Mouse (Mus musculus): ENCODE data around the gene Gpatch4.

DNA sequence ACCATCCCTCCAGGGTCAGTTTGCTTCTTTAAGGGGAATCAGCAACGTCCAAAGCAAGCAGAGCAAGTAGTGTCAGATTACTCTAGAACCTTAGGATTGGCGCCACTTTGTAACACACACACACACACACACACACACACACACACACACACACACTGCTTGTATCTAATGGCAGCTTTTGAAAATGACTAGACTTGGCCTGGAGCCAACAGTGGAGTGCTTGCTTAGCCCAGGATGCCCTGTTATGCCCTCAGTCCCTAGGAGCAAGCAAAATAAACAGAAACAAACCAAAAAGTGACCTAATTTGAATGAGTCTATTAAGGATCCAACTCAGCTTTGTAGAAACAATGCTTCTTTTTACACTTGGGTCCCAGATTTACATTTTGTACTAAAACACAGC, 25.5 kb downstream of the Gpatch4 start:
- TF ChIP-seq CTCF (IDR thresholded peaks at IDR 0.05; ENCODE audit: low read depth) (no peak), EP300 (IDR thresholded peaks at IDR 0.05; ENCODE audit: low read depth) (no peak)

All from liver, postnatal 0 days (tissue).